Mouse (Mus musculus): ENCODE results near the gene Pitx2.

DNA sequence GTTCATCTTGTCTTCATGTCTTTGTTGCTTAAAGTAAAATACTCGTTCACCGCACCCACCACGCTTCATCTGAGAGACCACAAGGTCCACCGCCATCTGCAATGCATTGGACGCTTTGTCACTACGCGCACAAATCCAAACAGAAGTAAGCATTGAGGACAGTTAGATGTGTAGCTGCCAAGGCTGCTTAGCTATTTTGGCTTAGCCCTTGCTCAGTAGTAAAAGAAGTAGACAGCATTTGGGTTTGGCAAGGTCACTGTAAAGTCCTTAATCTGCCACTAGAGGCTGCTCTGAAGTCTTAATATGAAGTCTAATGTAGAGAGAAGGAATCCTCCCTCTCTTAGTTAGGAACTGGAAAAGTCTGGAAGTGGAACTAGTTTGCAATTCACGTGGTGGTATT lies 57.1 kb downstream of the Pitx2 start:
- TF ChIP-seq HCFC1 (IDR thresholded peaks at IDR 0.05; ENCODE audit: borderline replicate concordance, insufficient read depth, low read length) (no peak), ZNF384 (IDR thresholded peaks at IDR 0.05; ENCODE audit: low read depth, low read length) (no peak), ZC3H11A (IDR thresholded peaks at IDR 0.05; ENCODE audit: borderline replicate concordance, low read depth, low read length) (no peak), CHD2 (IDR thresholded peaks at IDR 0.05; ENCODE audit: low read depth, low read length) (no peak)
